Mouse (Mus musculus): Measurements from ENCODE around the gene Nlrx1. TPM values are rescaled to one million over a fixed set of nuclear protein-coding genes. Genes with fewer than 3 reads are reported as not detected.

Nlrx1 gene
- polyA plus RNA-seq, 1 experiment = 6.6 TPM

GRCm38 (mm10) chr9:44212406-44212805 lies 56.0 kb downstream of the Nlrx1 start:
- TF ChIP-seq POLR2A (IDR thresholded peaks at IDR 0.05; ENCODE audit: borderline replicate concordance, low read depth, low read length) (no peak), CTCF (IDR thresholded peaks at IDR 0.05; ENCODE audit: low read depth, low read length) (no peak)
- Histone ChIP-seq H3K4me3 (ENCODE audit: insufficient read depth, low read length) (no peak overlapping the region), H3K4me1 (ENCODE audit: control insufficient read depth, insufficient read depth, low read length) (peaks cover 11% of the 10 kb centered on the region; the same call in 1 of the 2 replicates), H3K27ac (ENCODE audit: insufficient read depth, low read depth, low read length) (no peak overlapping the region)

GRCm38 (mm10) chr9:44209416-44209815 lies 59.0 kb downstream of the Nlrx1 start:
- Histone ChIP-seq H3K27ac (ENCODE audit: insufficient read depth, low read depth, low read length) (no peak overlapping the region), H3K4me3 (ENCODE audit: insufficient read depth, low read length) (no peak overlapping the region), H3K4me1 (ENCODE audit: control insufficient read depth, insufficient read depth, low read length) (peaks cover 17% of the 10 kb centered on the region)
- no peak for TF ChIP-seq CTCF (IDR thresholded peaks at IDR 0.05; ENCODE audit: low read depth, low read length)
- TF ChIP-seq POLR2A (IDR thresholded peaks at IDR 0.05; ENCODE audit: borderline replicate concordance, low read depth, low read length) = no peak

- Histone ChIP-seq H3K4me3 (ENCODE audit: insufficient read depth, low read length) (no peak overlapping the region), H3K27ac (ENCODE audit: insufficient read depth, low read depth, low read length) (no peak overlapping the region), H3K4me1 (ENCODE audit: control insufficient read depth, insufficient read depth, low read length) (peaks cover 13% of the 10 kb centered on the region)
- TF ChIP-seq CTCF (IDR thresholded peaks at IDR 0.05; ENCODE audit: low read depth, low read length) (no peak), POLR2A (IDR thresholded peaks at IDR 0.05; ENCODE audit: borderline replicate concordance, low read depth, low read length) (no peak)
Observed at GRCm38 (mm10) chr9:44207840-44208239, 60.6 kb downstream of the Nlrx1 start.

Other genes with a start within 250 kb of the Nlrx1 start
- gene Thy1, start 225.2 kb downstream of the Nlrx1 start, polyA plus RNA-seq (2012; ENCODE audit: insufficient read depth, insufficient read length, missing spikeins) = 0.58 TPM in 1 of 2 replicates, not detected in the other
- 3.2 and 4.3 TPM in 2 replicates for gene Usp2, start 201.6 kb downstream of the Nlrx1 start, polyA plus RNA-seq (2012; ENCODE audit: insufficient read depth, insufficient read length, missing spikeins)
- not detected in 2 replicates for gene Mfrp, start 166.9 kb downstream of the Nlrx1 start, polyA plus RNA-seq (2012; ENCODE audit: insufficient read depth, insufficient read length, missing spikeins)
- gene C1qtnf5, start 161.4 kb downstream of the Nlrx1 start, polyA plus RNA-seq (2012; ENCODE audit: insufficient read depth, insufficient read length, missing spikeins) = not detected in 2 replicates
- not detected in 2 replicates for gene Gm49380, start 155.1 kb downstream of the Nlrx1 start, polyA plus RNA-seq (2012; ENCODE audit: insufficient read depth, insufficient read length, missing spikeins)
- gene Rnf26, start 155.1 kb downstream of the Nlrx1 start, polyA plus RNA-seq (2012; ENCODE audit: insufficient read depth, insufficient read length, missing spikeins) = 24.2 and 25.0 TPM in 2 replicates
- 0.29 TPM in 1 of 2 replicates, not detected in the other for gene Mcam, start 134.1 kb downstream of the Nlrx1 start, polyA plus RNA-seq (2012; ENCODE audit: insufficient read depth, insufficient read length, missing spikeins)
- gene Cbl, start 34.5 kb downstream of the Nlrx1 start, polyA plus RNA-seq (2012; ENCODE audit: insufficient read depth, insufficient read length, missing spikeins) = 143 and 171 TPM in 2 replicates
- not detected in 2 replicates for gene Ccdc153, start 27.9 kb downstream of the Nlrx1 start, polyA plus RNA-seq (2012; ENCODE audit: insufficient read depth, insufficient read length, missing spikeins)
- not detected in 2 replicates for gene Pdzd3, start 17.1 kb downstream of the Nlrx1 start, polyA plus RNA-seq (2012; ENCODE audit: insufficient read depth, insufficient read length, missing spikeins)
- gene Abcg4, start 20.0 kb upstream of the Nlrx1 start, polyA plus RNA-seq (2012; ENCODE audit: insufficient read depth, insufficient read length, missing spikeins) = not detected in 2 replicates
- 23.8 and 28.0 TPM in 2 replicates for gene Hinfp, start 37.1 kb upstream of the Nlrx1 start, polyA plus RNA-seq (2012; ENCODE audit: insufficient read depth, insufficient read length, missing spikeins)
- gene C2cd2l, start 51.7 kb upstream of the Nlrx1 start, polyA plus RNA-seq (2012; ENCODE audit: insufficient read depth, insufficient read length, missing spikeins) = 19.9 and 24.0 TPM in 2 replicates
- gene Dpagt1, start 57.4 kb upstream of the Nlrx1 start, polyA plus RNA-seq (2012; ENCODE audit: insufficient read depth, insufficient read length, missing spikeins) = 44.7 and 49.6 TPM in 2 replicates
- 43.6 and 57.0 TPM in 2 replicates for gene H2afx, start 66.1 kb upstream of the Nlrx1 start, polyA plus RNA-seq (2012; ENCODE audit: insufficient read depth, insufficient read length, missing spikeins)
- 22.4 and 25.8 TPM in 2 replicates for gene Hmbs, start 75.6 kb upstream of the Nlrx1 start, polyA plus RNA-seq (2012; ENCODE audit: insufficient read depth, insufficient read length, missing spikeins)
- gene Vps11, start 93.1 kb upstream of the Nlrx1 start, polyA plus RNA-seq (2012; ENCODE audit: insufficient read depth, insufficient read length, missing spikeins) = 41.3 and 44.7 TPM in 2 replicates
- gene Hyou1, start 110.9 kb upstream of the Nlrx1 start, polyA plus RNA-seq (2012; ENCODE audit: insufficient read depth, insufficient read length, missing spikeins) = 32.8 and 33.6 TPM in 2 replicates
- gene Slc37a4, start 128.3 kb upstream of the Nlrx1 start, polyA plus RNA-seq (2012; ENCODE audit: insufficient read depth, insufficient read length, missing spikeins) = 9.4 and 11.5 TPM in 2 replicates
- 2,665 and 2,801 TPM in 2 replicates for gene Rps25, start 138.5 kb upstream of the Nlrx1 start, polyA plus RNA-seq (2012; ENCODE audit: insufficient read depth, insufficient read length, missing spikeins)
- gene Trappc4, start 139.0 kb upstream of the Nlrx1 start, polyA plus RNA-seq (2012; ENCODE audit: insufficient read depth, insufficient read length, missing spikeins) = 64.9 and 82.4 TPM in 2 replicates
- gene Ccdc84, start 150.0 kb upstream of the Nlrx1 start, polyA plus RNA-seq (2012; ENCODE audit: insufficient read depth, insufficient read length, missing spikeins) = 39.3 and 50.2 TPM in 2 replicates
- gene Foxr1, start 172.5 kb upstream of the Nlrx1 start, polyA plus RNA-seq (2012; ENCODE audit: insufficient read depth, insufficient read length, missing spikeins) = not detected in 2 replicates
- gene Upk2, start 186.4 kb upstream of the Nlrx1 start, polyA plus RNA-seq (2012; ENCODE audit: insufficient read depth, insufficient read length, missing spikeins) = not detected in 2 replicates
- gene Bcl9l, start 214.2 kb upstream of the Nlrx1 start, polyA plus RNA-seq (2012; ENCODE audit: insufficient read depth, insufficient read length, missing spikeins) = 6.7 and 9.5 TPM in 2 replicates

Data from bone marrow macrophage, adult 2 months (primary cell).